Mouse (Mus musculus): Measurements from ENCODE around the gene Krt20.

DNA sequence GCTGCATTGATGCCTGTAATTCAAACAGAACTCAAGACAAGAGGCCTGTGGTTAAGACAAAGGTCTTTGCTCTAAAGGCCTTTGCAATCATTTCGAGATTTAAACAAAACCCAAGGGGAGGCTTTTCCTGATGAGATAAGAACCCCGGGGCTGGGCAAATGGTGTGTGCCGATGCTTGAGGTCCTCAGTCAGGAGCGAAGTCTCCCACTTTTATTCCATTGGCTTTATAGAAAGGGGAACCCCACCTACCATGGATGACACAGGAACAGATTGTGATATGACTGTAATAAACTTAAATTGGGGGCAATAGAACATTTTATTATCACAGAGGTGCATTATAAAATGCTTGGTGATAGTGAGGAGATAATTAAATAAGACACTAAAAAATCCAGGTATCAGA lies 1.3 kb downstream of the Krt20 start:
- TF ChIP-seq CTCF (IDR thresholded peaks at IDR 0.05; ENCODE audit: borderline replicate concordance, insufficient read depth, low read length) (no peak), POLR2A (IDR thresholded peaks at IDR 0.05; ENCODE audit: low read depth, low read length) (no peak)
